Mouse (Mus musculus) stomach, embryonic 15.5 days (tissue): ENCODE measurements around the gene Stard3nl. TPM values are rescaled to one million over a fixed set of nuclear protein-coding genes. Genes with fewer than 3 reads are reported as not detected.
A peak's percentile ranks its signal among the peaks of the same experiment; 100 is the strongest.
"Not testable (repeated sequence)": the region's sequence is repeated elsewhere in the genome, so short reads cannot be mapped to it uniquely, and the experiment has no call there.

Experiments used
- ATAC-seq: fragments of 200-750 bp; cut with Nextera tagmentation; 2 replicates; pipeline ENCODE4 v1.8.0; 2017; ENCODE audit warnings: low read depth, moderate number of reproducible peaks, moderate TSS enrichment; ENCODE audit not compliant: insufficient read depth, low FRiP score
- H3K27ac ChIP-seq: fragments of 300-500 bp; sonication (generic); 2 replicates; pipeline ENCODE4 v1.5.1; 2015; ENCODE audit warnings: mild to moderate bottlenecking, inconsistent platforms
- H3K27me3 ChIP-seq: fragments of 300-500 bp; sonication (generic); replicated peaks from 2 replicates; pipeline ENCODE4 v1.6.1; 2015; ENCODE audit warnings: inconsistent platforms
- H3K36me3 ChIP-seq: fragments of 300-500 bp; sonication (generic); 2 replicates; pipeline ENCODE4 v1.6.1; 2015; ENCODE audit warnings: inconsistent platforms
- H3K4me1 ChIP-seq: fragments of 300-500 bp; sonication (generic); 2 replicates; pipeline ENCODE4 v1.6.1; 2015; ENCODE audit warnings: inconsistent platforms
- H3K4me2 ChIP-seq: fragments of 300-500 bp; sonication (generic); 2 replicates; pipeline ENCODE4 v1.6.1; 2015; ENCODE audit warnings: mild to moderate bottlenecking, inconsistent platforms
- H3K4me3 ChIP-seq: fragments of 300-500 bp; sonication (generic); replicated peaks from 2 replicates; pipeline ENCODE4 v1.5.1; 2015; ENCODE audit warnings: inconsistent platforms
- H3K9ac ChIP-seq: fragments of 300-500 bp; sonication (generic); 2 replicates; pipeline ENCODE4 v1.6.1; 2015; ENCODE audit warnings: inconsistent platforms
- H3K9me3 ChIP-seq: fragments of 300-500 bp; sonication (generic); 2 replicates; pipeline ENCODE4 v1.6.1; 2016; ENCODE audit warnings: inconsistent platforms
- WGBS: fragments of 180-500 bp; shearing (Covaris S2); methylation state at CpG from one replicate; pipeline ENCODE4 v1.1.7; 2015; 5-methylcytosine and 5-hydroxymethylcytosine counted together
- polyA plus RNA-seq: library from polyadenylated mRNA; unstranded; fragments of >200 nt; fragmentation: Nextera tagmentation; extraction: Ambion mirVana; gene quantifications from 2 replicates; pipeline ENCODE4 v1.2.1, GENCODE M21; 2015

Stard3nl gene
- polyA plus RNA-seq, 1 experiment from 2014 or later, result 94.8 TPM

GRCm38 (mm10) chr13:19372133-19372729 lies 23.4 kb downstream of the Stard3nl start:
- Histone ChIP-seq H3K4me3 (no peak overlapping the region), H3K9ac (no peak overlapping the region), H3K36me3 (peaks cover 24% of the 10 kb centered on the region), H3K9me3 (no peaks in the 10 kb centered on the region), H3K4me2 (no peak overlapping the region), H3K4me1 (no peaks in the 10 kb centered on the region), H3K27ac (no peak overlapping the region), H3K27me3 (no peaks in the 10 kb centered on the region)
- ATAC-seq, result no peak
- 35% methylated on average over 8 of the region's 8 CpGs for WGBS

DNA sequence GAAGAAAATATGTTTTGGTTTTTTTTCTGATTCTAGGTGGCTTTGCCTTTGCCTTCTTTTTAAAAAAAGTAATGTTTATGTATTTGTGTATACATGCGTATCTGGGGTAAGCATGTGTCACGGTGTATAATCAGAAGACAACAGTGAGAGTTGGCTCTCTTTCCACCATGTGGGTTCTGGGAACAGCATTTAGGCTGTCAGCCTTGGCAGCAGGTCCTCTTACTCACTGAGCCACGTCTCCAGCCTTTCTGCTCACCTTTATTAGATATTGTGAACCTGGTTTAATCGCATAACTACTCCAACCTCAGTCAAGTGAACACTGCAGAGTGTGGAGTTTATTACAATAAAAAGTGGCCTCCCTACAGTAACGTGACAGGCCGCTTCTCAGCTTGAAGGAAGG lies 26.8 kb downstream of the Stard3nl start:
- H3K27me3 ChIP-seq, result no peaks in the 10 kb centered on the region
- no peaks in the 10 kb centered on the region for H3K4me1 ChIP-seq
- H3K4me2 ChIP-seq, result no peak overlapping the region
- no peak overlapping the region for H3K4me3 ChIP-seq
- 91% methylated on average over 6 of the region's 6 CpGs for WGBS
- no peak overlapping the region for H3K27ac ChIP-seq
- no peak overlapping the region for H3K9ac ChIP-seq
- H3K9me3 ChIP-seq, result no peaks in the 10 kb centered on the region
- peaks cover 28% of the 10 kb centered on the region for H3K36me3 ChIP-seq
- ATAC-seq, result no peak

DNA sequence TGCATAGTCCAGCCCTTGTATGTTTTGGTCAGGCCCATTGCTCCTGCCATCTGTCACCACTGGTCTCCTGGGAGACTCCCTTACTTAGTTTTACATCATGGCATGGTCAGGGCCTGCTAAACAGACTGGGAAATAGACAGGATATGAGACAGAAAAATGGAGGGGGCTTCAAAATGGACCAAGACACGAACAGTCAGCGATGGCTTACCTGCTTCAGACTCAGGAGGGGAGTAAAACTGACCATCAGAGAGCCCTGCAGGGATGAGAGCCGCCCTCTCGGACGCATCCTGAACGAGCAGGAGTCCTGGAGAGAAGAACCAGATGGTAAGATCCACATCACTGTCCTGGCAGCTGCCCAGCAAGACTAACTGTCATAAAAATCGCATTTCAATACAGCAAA lies 28.1 kb downstream of the Stard3nl start:
- Histone ChIP-seq H3K9me3 (no peaks in the 10 kb centered on the region), H3K9ac (no peak overlapping the region), H3K36me3 (peaks cover 25% of the 10 kb centered on the region), H3K4me3 (no peak overlapping the region), H3K4me2 (no peak overlapping the region), H3K27me3 (no peaks in the 10 kb centered on the region), H3K4me1 (no peaks in the 10 kb centered on the region), H3K27ac (no peak overlapping the region)
- 75% methylated on average over 7 of the region's 7 CpGs for WGBS
- ATAC-seq, result no peak

- no peak for ATAC-seq
- Histone ChIP-seq H3K4me2 (no peak overlapping the region), H3K27ac (no peak overlapping the region), H3K4me1 (no peaks in the 10 kb centered on the region), H3K9me3 (no peaks in the 10 kb centered on the region), H3K9ac (no peak overlapping the region), H3K36me3 (peaks cover 21% of the 10 kb centered on the region), H3K27me3 (no peaks in the 10 kb centered on the region), H3K4me3 (no peak overlapping the region)
- WGBS, result 71% methylated on average over 2 of the region's 2 CpGs
Observed at GRCm38 (mm10) chr13:19366866-19367265, 28.7 kb downstream of the Stard3nl start.

GRCm38 (mm10) chr13:19365596-19365995 lies 30.0 kb downstream of the Stard3nl start:
- no peaks in the 10 kb centered on the region for H3K27me3 ChIP-seq
- H3K9ac ChIP-seq, result no peak overlapping the region
- no peak overlapping the region for H3K4me2 ChIP-seq
- H3K36me3 ChIP-seq, result peaks cover 18% of the 10 kb centered on the region
- no peaks in the 10 kb centered on the region for H3K9me3 ChIP-seq
- H3K27ac ChIP-seq, result no peak overlapping the region
- no peak for ATAC-seq
- H3K4me3 ChIP-seq, result no peak overlapping the region
- no peaks in the 10 kb centered on the region for H3K4me1 ChIP-seq
- 22% methylated on average over 4 of the region's 4 CpGs for WGBS

- ATAC-seq, result peak; percentile 33; the same call in 1 of the 2 replicates
- Histone ChIP-seq H3K27ac (no peak overlapping the region), H3K4me3 (no peak overlapping the region), H3K9ac (no peak overlapping the region), H3K27me3 (no peaks in the 10 kb centered on the region), H3K4me1 (no peaks in the 10 kb centered on the region), H3K9me3 (no peaks in the 10 kb centered on the region), H3K36me3 (peaks cover 10% of the 10 kb centered on the region), H3K4me2 (no peak overlapping the region)
- 81% methylated on average over 11 of the region's 11 CpGs for WGBS
Observed at GRCm38 (mm10) chr13:19364245-19364772, 31.3 kb downstream of the Stard3nl start.

DNA sequence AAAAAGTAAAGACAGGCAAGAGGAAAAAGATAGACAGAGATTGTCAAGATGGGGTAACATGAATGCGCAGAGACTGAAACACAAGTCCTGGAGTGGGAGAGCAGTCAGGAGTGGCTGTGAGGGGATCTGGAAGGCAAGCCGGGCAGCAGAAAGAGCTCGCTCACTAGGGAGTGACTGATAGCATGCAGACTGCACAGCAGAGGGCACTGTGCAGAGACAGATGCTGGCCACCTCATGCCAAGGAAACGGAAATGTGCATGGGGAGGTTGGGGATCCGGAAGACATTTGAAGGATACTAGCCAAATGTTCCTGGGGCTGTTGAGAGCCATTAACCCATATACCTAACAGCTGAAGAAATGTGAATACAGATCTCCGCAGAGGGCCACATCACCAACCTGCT lies 33.2 kb downstream of the Stard3nl start:
- Histone ChIP-seq H3K36me3 (peaks cover 16% of the 10 kb centered on the region; the same call in 1 of the 2 replicates), H3K27me3 (no peaks in the 10 kb centered on the region), H3K9ac (no peak overlapping the region), H3K4me2 (no peak overlapping the region), H3K9me3 (no peaks in the 10 kb centered on the region), H3K4me1 (no peaks in the 10 kb centered on the region), H3K4me3 (no peak overlapping the region), H3K27ac (no peak overlapping the region)
- no peak for ATAC-seq
- 68% methylated on average over 6 of the region's 6 CpGs for WGBS

DNA sequence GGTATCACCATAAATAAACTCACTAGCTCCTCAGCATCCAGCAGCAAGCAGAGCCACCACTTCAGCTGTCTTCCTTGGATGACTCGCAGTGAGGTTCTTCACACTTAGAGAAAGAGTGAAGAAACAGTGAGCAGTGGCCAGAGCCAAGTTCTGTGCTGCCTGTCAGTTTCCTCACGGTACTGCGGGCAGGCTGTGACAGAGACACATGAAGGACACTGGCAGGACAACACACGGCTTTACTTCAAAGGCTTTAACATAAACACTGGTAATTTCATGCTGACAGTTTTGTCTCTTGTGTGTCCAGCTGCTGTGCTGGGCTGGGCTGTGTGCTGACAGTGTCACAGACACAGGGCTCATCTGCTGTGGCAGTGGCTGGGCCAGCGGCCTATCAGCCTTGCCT lies 37.6 kb downstream of the Stard3nl start:
- Histone ChIP-seq H3K27ac (no peak overlapping the region), H3K9me3 (no peaks in the 10 kb centered on the region), H3K9ac (no peak overlapping the region), H3K4me1 (no peaks in the 10 kb centered on the region), H3K27me3 (no peaks in the 10 kb centered on the region), H3K4me2 (no peak overlapping the region), H3K36me3 (peaks cover 12% of the 10 kb centered on the region; the same call in 1 of the 2 replicates), H3K4me3 (no peak overlapping the region)
- 51% methylated on average over 5 of the region's 5 CpGs for WGBS
- no peak for ATAC-seq

DNA sequence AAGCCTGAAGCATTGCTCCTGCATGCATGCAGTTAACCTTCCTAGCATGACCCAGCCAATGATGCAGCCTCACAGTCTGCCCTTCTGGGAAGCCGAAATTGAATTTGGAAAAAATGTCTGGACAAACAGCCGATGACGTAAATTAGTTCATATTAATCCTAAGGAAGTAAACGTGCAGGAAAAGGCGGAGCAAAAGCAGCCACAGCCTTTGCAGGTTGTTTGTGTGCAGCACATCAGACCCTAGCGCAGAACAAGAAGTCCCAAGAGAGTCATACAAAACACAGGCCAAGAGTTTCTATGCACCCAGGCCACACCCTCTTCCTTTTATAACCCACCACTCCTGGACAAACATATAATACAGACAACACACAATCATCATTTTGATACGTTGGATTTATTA lies 38.3 kb downstream of the Stard3nl start:
- ATAC-seq, result no peak
- peaks cover 12% of the 10 kb centered on the region; the same call in 1 of the 2 replicates for H3K36me3 ChIP-seq
- 84% methylated on average over 7 of the region's 7 CpGs for WGBS
- H3K9me3 ChIP-seq, result no peaks in the 10 kb centered on the region
- no peaks in the 10 kb centered on the region for H3K4me1 ChIP-seq
- H3K9ac ChIP-seq, result no peak overlapping the region
- H3K4me2 ChIP-seq, result no peak overlapping the region
- no peaks in the 10 kb centered on the region for H3K27me3 ChIP-seq
- H3K27ac ChIP-seq, result no peak overlapping the region
- no peak overlapping the region for H3K4me3 ChIP-seq

DNA sequence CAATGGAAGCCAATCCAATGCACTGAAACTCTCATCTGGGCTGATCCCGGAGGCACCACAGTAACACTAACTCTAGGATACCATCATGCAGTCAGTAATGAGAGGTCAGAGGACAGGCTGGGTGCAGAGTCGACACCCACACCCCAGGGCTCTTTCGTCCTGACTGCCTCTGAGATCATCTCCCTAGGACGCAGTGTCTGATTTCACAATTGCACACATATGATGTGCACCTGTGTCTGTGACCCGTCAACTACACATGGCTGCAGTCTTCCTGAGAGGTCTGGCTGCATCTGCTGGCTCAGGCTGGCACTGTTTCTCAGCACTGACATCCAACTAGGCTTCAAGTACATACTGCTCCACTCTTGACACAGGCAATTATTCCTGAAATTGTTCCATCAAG lies 38.9 kb downstream of the Stard3nl start:
- no peak overlapping the region for H3K4me3 ChIP-seq
- 85% methylated on average over 5 of the region's 5 CpGs for WGBS
- H3K36me3 ChIP-seq, result peaks cover 12% of the 10 kb centered on the region; the same call in 1 of the 2 replicates
- no peaks in the 10 kb centered on the region for H3K27me3 ChIP-seq
- no peak overlapping the region for H3K9ac ChIP-seq
- H3K9me3 ChIP-seq, result no peaks in the 10 kb centered on the region
- H3K4me1 ChIP-seq, result no peaks in the 10 kb centered on the region
- H3K27ac ChIP-seq, result no peak overlapping the region
- H3K4me2 ChIP-seq, result no peak overlapping the region
- no peak for ATAC-seq

GRCm38 (mm10) chr13:19356120-19356519 lies 39.5 kb downstream of the Stard3nl start:
- H3K27ac ChIP-seq, result no peak overlapping the region
- no peaks in the 10 kb centered on the region for H3K4me1 ChIP-seq
- no peak overlapping the region for H3K4me3 ChIP-seq
- WGBS, result 82% methylated on average over 7 of the region's 7 CpGs
- no peak overlapping the region for H3K4me2 ChIP-seq
- H3K36me3 ChIP-seq, result peaks cover 12% of the 10 kb centered on the region; the same call in 1 of the 2 replicates
- no peak for ATAC-seq
- no peaks in the 10 kb centered on the region for H3K27me3 ChIP-seq
- H3K9me3 ChIP-seq, result no peaks in the 10 kb centered on the region
- no peak overlapping the region for H3K9ac ChIP-seq

DNA sequence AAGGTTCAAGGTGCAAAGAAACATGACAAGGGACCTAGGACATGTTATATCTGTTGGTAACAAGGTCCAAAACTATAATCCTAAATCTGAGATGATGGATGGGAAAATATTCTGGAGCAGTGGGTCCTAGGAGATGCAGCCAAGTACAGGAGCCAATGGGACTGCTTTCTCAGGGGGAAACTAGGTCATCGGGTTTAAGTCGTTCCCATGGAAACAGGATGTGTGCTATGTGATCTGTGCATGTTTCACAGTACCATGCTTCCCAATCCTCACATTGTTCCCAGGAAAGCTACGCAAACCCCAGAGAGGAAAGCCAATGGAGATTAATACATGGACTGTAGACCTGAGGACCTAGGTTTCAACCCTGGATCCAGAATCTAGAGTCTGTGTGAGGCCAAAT lies 42.8 kb downstream of the Stard3nl start:
- no peaks in the 10 kb centered on the region for H3K36me3 ChIP-seq
- H3K27me3 ChIP-seq, result no peaks in the 10 kb centered on the region
- H3K9me3 ChIP-seq, result no peaks in the 10 kb centered on the region
- H3K4me1 ChIP-seq, result no peaks in the 10 kb centered on the region
- ATAC-seq, result no peak
- H3K4me2 ChIP-seq, result no peak overlapping the region
- H3K9ac ChIP-seq, result no peak overlapping the region
- whole genome bisulfite sequencing, result 88% methylated on average over 3 of the region's 3 CpGs
- no peak overlapping the region for H3K4me3 ChIP-seq
- H3K27ac ChIP-seq, result no peak overlapping the region

GRCm38 (mm10) chr13:19340356-19340755 lies 55.2 kb downstream of the Stard3nl start:
- not testable (repeated sequence) for H3K4me1 ChIP-seq, H3K9ac ChIP-seq, H3K27me3 ChIP-seq, H3K4me3 ChIP-seq, H3K9me3 ChIP-seq, H3K36me3 ChIP-seq, ATAC-seq, H3K27ac ChIP-seq, H3K4me2 ChIP-seq
- 74% methylated on average over 1 of the region's 1 CpGs for WGBS
